Mouse (Mus musculus) cerebellum, adult 11 months (tissue): ENCODE results near the gene 0610030E20Rik.

Source experiments
- DNase-seq: peaks from one replicate; pipeline ENCODE4 v3.0.0; 2022

The 0610030E20Rik gene

DNA sequence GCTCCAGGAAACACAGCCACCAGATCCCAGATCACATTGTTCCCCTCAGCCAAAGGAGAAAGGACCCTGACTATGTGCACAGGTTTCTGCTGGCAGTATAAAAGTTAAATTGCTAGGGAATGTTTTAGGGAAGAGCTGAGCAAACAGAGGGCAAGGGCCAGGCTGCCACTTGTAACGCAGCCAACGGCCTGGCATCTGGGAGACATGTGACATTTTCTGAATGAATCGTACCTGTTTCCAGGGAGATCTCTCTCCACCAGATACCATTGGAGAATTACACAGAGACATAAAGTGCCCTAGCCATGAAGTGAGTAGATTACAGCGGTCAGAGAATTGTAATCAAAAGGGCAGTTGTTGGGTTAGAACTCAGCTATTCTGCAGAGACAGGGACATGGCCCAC, 26.1 kb downstream of the 0610030E20Rik start:
- no peak for DNase-seq

DNA sequence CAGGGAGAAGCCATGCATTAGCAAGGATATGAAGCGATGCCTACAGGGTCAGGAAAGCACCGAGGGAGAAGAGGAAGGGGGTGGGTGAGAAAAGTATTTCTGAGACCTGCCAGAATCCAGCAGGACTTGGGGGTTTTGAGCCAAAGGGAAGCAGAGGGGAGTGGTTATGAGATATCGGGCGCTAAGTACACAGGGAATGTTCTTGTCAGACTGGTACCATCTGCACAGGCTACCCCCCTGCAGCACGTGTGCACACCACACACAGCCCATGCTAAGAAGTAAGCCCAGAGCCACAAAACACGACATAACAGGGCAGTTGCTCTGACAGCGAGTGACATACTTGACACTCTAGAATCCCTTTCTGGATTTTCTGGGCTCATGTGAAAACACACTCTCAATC, 27.1 kb downstream of the 0610030E20Rik start:
- DNase-seq: no peak

DNA sequence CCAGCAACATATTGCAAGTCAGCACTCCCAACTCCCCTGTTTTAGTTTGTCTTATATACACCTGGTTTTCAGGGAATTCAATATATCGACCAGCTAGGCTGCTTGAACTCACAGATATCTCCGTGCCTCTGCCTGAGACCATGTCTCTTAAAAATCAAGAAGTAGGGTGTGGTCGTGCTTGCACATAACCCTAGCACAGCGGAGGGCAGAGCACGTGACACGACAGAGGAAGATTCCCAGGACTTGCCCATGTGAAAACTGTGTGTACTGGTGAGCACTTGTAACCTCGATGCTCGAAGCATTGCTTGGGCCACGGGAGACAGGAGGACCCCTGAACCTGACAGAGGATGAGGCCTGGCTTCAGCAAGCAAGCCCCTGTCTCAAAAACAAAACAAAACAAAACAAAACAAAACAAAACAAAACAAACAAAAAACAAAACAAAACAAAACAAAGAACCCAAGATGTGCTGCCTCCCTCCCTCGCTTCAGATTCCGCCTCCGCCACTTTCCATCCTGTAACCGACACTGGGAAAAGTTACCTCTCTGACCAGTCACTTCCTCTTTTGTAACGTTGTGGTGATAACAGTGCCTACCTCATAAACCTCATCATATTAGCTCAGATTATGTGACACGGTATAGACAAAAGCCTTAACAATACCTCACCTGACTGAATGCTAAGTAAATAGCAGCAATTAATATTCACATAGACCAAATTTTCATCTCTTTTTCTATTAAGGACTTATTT, 27.9 kb downstream of the 0610030E20Rik start:
- no peak for DNase-seq

DNA sequence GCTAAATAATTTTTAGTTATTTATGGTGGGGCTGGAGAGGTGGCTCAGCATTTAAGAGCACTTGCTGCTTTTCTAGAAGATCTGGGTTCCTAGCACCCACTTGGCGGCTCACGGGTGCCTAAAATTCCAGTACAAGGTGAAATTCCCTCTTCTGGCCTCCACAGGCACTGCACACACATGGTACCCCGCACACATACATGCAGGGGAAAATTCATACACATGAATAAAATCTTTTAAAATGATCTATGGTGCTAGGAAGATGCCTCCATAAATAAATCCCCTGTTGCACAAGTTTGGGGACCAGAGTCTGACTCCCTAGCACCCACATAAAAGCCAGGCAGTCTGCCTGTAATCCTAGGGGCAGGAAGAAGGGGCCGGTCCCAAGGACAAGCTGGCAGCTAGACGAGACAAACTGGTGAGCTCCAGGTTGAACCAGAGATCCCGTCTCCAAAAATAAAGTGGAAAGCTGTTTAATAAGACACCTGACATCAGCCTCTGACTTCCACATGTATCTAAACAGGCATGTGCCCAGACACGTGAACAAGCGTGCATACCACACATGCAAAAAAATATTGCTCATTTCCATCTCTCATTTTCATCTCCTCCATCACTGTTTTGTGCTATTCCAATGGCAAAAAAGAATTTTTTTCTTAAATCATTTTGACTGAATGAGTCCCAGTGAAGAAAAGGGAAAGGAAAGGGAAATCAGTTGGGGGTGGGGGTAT, 31.6 kb downstream of the 0610030E20Rik start:
- DNase-seq: no peak

DNA sequence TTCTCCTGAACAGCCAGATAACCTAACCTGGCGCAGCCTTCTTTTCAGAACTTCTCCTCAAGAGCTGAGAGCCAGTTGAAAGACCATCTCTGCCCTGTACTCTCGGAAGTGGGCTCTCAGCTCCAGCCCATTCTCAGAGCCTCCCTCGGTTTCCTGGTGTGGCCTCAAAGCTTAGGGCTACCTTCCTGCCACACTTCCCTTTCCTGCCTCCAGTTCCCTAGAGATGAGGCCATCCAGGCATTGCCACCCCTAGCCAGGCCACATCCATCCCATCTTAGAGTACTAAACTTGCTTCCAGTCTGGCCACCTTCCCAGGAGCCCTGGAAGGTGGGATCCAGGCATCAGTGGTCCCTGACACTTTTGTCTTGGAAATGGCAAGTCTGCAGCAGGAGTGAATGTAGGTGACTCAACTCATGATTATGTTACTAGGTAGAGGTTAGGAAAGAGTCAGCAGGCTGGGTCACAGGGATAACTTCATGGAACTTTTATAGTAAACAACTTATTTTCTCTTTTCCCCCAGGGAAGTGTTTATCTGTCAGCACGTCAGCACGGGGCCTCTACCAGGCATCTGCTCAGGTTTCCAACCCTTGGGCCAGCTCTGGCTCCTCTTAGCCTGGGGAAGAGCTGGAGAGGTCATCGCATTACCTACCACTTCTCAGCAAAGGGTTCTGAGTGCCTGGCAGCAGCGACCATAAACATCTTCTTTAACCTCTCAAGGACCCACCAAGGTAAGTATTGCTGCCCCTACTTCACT, 32.4 kb downstream of the 0610030E20Rik start:
- DNase-seq: no peak

DNA sequence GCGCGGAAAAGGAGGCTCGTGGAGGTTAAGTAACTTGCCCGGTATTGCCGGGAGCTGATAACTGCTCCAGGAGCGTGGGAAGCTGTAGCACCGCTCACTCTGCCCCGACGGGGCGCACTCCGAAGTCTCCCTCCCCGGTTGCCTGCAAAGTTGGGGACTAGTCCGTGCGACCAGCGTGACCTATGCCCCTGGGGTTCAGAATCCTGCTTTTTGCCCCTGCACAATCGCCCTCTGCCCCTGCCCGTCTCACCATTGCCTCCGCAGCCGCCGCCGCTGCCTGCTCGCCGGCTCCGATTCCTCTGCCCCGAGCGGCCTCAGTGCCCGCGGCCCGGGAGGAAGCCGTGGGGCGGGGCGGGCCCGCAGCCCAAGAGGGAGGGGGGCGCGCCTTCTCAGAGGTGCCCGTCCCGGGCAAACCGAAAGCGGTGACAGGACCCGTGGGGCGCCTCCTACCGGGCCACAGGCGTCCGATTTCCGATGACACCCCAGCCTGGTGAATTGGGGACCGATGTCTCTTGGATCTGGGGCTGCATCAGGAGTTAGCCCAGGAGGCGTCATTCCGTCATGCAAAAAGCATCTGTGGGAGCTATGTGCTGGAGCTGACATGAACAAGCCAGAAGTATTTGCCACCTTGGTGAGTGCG, 33.1 kb downstream of the 0610030E20Rik start, which contains the start of gene Vamp5:
Gene Vamp5 (minus strand): TSS at position 338 of the 640 bp plus-strand sequence.
- DNase-seq: no peak

DNA sequence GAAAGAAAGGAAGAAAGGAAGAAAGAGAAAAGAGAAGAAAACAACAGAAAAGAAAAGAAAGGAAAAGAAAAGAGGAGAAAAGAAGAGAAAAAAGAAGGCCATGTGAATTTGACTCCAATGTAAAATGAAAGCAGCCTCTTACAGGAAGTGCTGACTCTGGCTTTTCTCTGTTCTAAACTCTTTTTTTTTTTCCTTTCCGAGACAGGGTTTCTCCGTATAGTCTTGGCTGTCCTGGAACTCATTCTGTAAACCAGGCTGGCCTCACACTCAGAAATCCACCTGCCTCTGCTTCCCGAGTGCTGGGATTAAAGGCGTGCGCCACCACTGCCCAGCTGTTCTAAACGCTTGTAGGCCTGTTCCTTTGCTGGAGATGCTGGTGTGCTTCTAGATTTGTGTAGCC, 35.4 kb downstream of the 0610030E20Rik start:
- DNase-seq: no peak

DNA sequence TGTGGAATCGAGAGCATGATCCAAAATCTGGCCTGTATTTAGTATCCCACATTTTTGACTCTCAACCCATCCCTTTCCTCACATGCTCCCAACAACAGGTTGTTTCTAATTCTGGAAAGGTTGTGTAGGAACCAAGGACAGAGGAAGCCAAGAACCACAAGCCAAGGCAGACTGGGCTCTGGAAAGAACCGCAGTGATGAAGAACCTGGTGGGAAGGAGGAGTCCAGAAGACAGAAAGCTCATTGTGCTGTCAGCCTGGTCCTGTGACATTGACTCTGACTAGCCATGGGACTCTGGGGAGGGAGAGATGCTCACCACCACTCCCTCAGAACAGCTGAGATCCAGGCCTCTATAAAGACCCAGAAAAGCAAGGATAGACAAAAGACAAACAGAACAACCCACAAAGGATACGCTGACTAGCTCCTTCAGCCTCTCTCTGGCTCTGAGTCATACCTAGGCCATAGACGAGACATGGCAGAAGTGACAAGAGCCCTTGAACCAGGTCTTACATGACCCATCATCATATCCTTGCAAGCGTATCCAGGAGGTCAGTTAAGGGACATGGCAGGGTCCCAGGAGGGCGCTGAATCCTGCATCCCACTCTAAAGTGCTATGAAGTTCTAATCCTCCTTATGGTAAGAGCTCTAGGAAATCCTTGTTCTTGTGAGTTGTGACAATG, 36.2 kb downstream of the 0610030E20Rik start:
- no peak for DNase-seq

DNA sequence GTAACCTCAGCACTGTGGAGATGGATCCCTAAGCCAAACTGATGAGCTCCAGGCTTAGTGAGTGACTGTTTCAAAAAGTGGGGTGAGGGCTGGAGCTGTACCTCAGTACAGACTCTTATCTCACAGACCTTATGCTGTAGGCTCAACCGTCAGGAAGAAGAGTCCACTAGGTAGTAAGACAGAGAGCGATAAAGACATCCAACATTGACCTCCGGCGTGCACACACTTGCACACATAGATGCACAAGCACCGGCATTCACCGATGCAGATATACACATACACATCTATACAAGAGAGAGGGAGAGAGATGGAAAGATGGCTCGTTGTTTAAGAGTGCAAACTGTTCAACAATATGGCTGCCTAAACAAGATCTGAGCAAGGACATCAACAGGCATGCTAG, 36.8 kb downstream of the 0610030E20Rik start:
- DNase-seq: no peak

DNA sequence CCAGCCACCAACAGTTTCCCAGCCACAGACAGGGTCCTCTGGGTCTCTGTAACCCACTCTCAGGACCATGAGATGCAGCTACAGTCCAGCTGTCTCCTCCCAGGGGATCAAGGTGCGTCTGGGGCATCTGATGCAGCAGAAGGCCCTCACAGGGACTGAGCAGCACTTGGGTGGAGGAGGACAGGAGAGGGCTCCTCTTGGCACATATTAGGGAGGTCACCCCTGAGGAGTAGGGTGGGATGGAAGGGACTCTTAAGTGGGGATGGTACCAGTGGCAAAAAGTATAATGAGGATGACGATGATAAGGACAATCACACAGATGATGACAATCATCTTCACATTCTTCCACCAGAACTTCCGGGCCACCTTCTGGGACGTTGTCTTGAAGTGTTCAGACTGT, 38.1 kb downstream of the 0610030E20Rik start:
- no peak for DNase-seq

DNA sequence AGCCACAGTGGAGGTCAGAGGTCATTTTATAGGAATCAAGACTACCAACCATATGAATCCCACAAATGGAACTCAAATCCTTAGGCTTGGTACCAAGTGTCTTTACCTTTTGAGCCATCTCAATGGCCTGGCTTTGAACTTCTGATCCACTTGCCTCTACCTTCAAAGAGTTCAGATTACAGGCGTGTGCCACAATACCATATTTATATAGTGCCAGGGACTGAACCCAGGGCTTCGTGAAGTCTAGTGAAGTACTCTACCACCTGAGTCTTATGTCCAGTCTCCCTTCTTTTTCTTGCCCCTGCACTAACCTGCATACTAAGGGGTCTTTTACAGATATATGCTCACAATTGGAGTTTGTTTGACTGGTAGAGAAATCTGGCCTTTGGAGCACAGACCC, 39.4 kb downstream of the 0610030E20Rik start:
- no peak for DNase-seq

DNA sequence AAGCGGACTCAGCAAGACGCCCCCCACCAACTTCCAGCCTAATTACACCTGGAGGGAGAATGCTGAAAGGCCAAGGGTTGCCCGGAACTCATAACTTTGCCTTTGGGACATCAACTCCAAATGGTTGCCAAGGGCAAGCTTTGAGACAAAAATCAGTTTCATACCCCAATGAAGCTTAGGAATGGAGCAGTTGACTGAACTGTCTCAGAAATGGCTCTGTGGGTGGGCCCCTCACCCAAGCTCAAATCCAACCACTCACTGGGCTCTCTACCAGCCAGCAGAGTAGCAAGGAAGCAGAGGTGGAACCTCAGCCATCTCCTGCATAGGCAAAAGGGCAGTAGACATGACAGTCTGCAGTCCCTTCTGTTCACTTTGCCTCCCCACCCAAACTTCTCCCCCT, 40.7 kb downstream of the 0610030E20Rik start:
- DNase-seq: no peak

DNA sequence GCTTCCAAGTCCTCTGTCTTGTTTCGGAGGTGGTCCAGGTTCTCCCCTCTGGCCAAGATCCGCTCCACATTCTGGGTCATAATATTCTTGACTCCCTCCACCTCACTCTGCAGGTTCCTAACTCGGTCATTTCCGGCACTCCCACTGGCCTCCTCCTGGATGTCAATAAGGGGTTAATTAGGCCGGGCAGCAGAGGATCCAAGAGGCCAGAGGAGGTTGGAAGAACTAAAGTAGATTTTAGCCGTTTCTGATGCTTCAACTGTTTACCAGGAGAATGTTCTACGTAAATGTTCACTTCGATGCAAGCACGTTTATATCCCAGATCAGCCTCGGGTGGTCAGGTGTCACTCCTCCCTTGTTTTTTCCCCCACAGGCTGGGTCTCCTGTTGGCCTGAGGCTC, 41.1 kb downstream of the 0610030E20Rik start:
- DNase-seq: no peak

DNA sequence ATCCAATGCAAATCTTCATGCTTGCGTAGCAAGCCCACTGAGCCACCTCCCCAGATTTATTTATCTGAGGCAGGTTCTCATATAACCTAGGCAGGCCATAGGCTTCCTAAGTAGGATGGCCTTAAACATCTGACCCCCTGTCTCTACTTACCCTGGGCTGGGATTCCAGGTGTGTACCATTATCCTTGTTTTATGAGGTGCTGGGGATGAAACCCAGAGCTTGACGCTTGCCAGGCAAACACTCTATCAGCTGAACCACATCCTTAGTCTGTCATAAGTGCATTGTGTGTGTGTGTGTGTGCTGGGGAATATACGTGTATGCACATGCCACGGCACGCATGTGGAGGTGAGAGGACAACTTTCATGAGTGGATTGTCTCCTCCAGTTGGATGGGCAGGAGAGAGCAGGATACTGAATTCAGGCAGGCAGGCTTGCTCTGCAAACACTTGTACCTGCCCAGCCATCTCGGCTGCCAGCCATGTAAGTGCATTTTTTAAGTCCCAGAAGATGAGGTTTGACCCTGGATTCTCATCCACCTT, 41.7 kb downstream of the 0610030E20Rik start:
- no peak for DNase-seq

DNA sequence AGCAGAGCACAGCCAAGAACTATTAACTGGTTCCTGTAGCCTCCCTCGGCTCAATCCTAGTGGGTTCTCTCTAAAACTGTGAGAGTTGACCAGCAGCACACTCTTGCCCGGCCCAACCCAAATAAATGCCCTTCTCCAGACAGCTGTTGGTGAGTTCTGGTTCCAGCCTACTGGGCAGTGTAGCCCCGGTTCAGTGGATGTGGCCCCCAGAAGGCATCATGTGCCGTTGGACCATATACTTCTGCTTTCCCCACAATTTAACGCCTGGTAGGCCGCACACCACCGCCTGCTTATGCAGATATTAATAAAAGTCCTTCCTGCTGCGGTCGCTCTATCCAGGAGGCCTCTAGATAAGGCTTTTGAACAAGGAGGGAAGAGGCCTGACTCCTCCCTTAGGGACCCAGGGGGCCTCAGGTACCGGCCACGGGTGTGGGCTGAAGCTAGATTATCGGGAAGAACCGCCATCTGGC, 42.4 kb downstream of the 0610030E20Rik start:
- DNase-seq: peak; percentile 21

DNA sequence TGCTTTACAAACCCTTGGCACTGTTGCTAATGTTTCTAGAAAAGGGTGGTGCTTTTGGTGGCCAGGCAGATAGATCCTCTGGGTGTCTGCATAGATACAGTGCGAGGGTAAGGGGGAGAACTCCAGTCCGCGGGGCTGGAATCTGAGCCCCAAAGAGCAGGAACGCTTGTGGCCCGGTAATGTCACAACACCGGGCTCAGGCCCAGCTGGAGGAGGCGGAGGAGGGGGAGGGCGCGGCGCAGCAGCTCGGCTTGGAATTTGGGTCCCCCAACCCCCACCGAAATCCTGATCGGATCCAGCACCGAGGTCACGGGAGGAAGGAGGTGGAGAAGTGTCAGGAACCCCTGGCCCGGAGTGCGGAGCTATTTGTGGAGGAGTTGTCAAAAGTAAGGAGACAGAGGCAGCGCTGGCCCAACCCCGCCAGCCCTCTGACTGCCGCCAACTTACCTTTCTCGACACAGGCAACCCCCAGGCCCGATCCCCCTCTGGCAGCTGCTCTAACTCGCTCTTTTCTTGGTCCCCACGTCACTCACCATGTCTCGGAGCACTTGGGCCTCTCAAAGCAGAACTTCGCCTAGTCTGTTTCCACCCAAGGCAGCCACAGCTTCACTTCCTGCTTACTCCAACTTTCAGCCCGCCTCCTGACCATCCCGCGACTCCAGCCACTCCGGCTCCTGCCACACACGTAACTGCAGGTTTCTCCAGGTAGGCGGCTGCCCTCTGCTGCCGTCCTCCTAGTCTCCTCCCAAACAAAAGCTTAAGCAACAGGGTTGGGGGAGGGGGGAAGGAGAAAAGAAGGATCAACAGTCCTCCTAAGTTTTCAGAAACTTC, 43.0 kb downstream of the 0610030E20Rik start, which contains the start of gene Vamp8:
Gene Vamp8 (minus strand): TSS at position 763 of the 831 bp plus-strand sequence.
- peak; percentile 51 for DNase-seq

DNA sequence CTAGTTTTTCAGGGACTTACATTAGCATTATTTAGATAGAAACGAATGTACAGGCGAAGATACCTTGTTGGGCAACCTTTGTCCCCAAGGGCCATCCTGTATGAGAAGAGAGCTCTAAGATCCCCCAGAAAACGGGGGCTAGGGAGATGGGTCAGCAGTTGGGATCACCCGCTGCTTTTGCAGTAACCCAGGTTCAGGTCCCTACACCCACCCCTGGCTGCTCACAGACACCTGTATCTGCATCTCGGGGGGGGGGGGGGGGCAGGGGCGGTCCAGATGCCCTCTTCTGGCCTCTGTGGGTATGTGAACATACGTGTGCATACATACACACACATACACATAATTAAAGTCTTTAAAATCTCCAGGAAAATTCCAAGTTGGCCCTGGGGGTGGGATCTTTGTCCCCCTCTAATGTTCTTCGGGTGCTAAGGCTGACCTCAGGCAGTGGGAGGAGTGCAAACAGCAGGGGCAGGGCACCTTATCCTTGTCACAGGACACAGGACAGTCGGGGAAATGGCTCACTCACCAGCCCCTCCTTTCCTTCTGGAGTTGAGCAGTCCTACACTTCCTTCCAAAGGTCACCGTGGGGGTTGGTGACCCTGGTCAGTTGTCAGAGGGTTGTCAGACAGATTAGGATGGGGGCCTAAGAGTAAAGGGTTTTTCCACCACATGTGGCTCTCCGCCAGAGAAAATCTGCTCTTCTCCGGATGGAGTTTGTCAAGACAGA, 43.8 kb downstream of the 0610030E20Rik start:
- no peak for DNase-seq

DNA sequence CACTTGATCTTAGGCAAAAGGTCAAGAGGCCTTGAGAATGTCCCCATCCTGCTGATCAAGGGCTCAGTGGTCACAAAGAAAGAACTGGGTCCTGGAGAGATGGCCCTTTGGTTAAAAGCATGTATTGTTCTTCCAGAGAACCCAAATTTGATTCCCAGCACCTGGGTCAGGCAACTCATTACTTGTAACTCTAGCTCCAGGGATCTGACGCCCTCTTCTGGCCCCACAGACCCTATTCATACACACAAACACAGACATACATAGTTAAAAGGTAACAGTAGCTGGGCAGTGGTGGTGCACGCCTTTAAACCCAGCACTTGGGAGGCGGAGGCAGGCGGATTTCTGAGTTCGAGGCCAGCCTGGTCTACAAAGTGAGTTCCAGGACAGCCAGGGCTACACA, 45.2 kb downstream of the 0610030E20Rik start:
- DNase-seq: no peak

DNA sequence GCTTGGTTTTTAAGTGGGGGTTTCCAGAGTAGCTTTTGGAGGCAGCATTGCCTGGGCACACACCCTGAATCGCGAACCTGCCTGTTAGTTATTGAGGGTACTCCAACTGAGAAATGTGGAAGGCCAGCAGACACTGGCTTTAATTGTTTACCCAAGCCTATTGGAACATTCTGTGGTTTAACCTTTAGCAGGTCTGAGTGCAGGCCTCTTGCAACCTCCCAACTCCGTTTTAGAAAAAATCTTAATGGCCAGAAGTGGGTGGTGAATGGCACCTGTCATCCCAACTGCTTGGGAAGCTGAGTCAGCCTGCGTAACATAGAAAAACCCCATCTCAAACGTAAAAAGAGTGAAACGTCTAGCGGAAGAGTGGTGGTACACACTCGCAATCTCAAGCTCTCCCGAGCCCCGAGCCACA, 49.7 kb downstream of the 0610030E20Rik start:
- DNase-seq: no peak

DNA sequence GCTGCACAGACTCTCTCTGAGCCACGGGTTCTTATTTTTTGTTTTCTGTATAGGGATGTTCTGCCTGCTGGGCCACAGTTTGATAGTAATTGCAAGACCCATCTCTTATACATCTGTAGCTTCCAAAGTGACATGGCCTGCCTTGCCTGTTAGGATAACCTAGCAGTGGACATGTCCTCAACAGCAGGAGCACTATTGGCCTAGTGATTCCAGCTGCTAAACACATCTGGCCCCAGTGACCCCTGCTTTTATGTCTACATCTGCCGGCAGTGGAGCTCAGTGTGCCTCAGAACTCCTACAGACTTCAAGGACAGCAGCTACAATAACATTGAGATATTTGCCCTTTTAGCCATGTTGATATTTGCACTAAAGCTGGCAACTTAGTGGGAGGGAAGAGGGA, 52.9 kb downstream of the 0610030E20Rik start:
- no peak for DNase-seq
